Mouse (Mus musculus) bone marrow macrophage, adult 2 months (primary cell): ENCODE results near the gene Sf3a3. TPM values are rescaled to one million over a fixed set of nuclear protein-coding genes. Genes with fewer than 3 reads are reported as not detected.
"Not testable (repeated sequence)": the region's sequence is repeated elsewhere in the genome, so short reads cannot be mapped to it uniquely, and the experiment has no call there.

Experiments
- H3K27ac ChIP-seq: 2 replicates; pipeline ENCODE4 v1.5.1; 2012; ENCODE audit warnings: low read depth, low read length; ENCODE audit not compliant: insufficient read depth
- H3K4me1 ChIP-seq: 2 replicates; pipeline ENCODE4 v1.6.1; 2012; ENCODE audit warnings: low read length; ENCODE audit not compliant: control insufficient read depth, insufficient read depth
- H3K4me3 ChIP-seq: 2 replicates; pipeline ENCODE4 v1.5.1; 2012; ENCODE audit warnings: mild to moderate bottlenecking, low read length, moderate library complexity; ENCODE audit not compliant: insufficient read depth
- CTCF ChIP-seq: IDR thresholded peaks from 2 replicates; pipeline ENCODE4 v1.5.1; 2012; ENCODE audit warnings: low read depth, mild to moderate bottlenecking, low read length, moderate library complexity
- POLR2A ChIP-seq: IDR thresholded peaks from 2 replicates; pipeline ENCODE4 v1.6.1; 2012; ENCODE audit warnings: mild to moderate bottlenecking, low read depth, low read length, borderline replicate concordance
- polyA plus RNA-seq: library from polyadenylated mRNA; stranded (reverse); fragments of >200 nt; gene quantifications from 2 replicates; pipeline ENCODE4 v1.2.4, GENCODE M21; 2012; ENCODE audit not compliant: missing spikeins, insufficient read depth, insufficient read length

The Sf3a3 gene
- polyA plus RNA-seq, 1 experiment: 44.4 TPM

DNA sequence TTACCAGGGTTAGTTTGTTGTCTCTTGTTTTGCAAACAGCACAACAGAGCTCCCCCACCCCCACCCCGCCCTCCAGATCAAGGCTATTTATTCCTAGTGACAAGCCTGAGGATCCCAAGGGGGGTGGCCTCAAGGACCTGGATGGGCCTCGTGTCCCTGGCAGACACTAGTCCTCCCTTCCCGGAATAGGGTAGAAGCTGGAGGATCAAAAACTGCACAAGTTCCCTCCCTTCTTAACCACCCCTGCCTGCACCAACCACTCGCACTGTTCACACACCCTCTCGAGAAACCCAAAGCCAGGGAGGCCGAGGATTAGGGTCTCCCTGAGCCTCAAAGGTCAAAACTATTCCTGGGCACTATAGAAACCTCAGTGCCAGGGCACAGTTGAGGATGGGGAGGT is 14.8 kb upstream of the Sf3a3 start:
- Histone ChIP-seq H3K4me1 (peaks cover 29% of the 10 kb centered on the region), H3K4me3 (peak overlapping the region; percentile 85), H3K27ac (peak overlapping the region; percentile 76)
- TF ChIP-seq CTCF: no peak
- TF ChIP-seq POLR2A: no peak

- peaks cover 24% of the 10 kb centered on the region for H3K4me1 ChIP-seq
- TF ChIP-seq POLR2A (peak; percentile 58; the same call in 1 of the 2 replicates), CTCF (no peak)
- H3K4me3 ChIP-seq: peak within 1 kb of the TSS; percentile 85
- peak within 1 kb of the TSS; percentile 87 for H3K27ac ChIP-seq
These were observed 14.2 kb upstream of the Sf3a3 start, which contains the start of gene Fhl3 for GRCm38 (mm10) chr4:124700248-124700971. Gene Fhl3, plus strand, starts transcription at chr4:124700701.

GRCm38 (mm10) chr4:124701052-124701845 is 13.3 kb upstream of the Sf3a3 start:
- Histone ChIP-seq H3K4me3 (peak overlapping the region; percentile 85), H3K27ac (peak overlapping the region; percentile 87), H3K4me1 (peaks cover 28% of the 10 kb centered on the region)
- TF ChIP-seq CTCF (no peak), POLR2A (no peak)

- Histone ChIP-seq H3K4me3 (peak overlapping the region; percentile 85), H3K4me1 (peaks cover 27% of the 10 kb centered on the region), H3K27ac (peak overlapping the region; percentile 87; the same call in 1 of the 2 replicates)
- TF ChIP-seq CTCF: no peak
- no peak for TF ChIP-seq POLR2A
These were observed 12.7 kb upstream of the Sf3a3 start for GRCm38 (mm10) chr4:124701916-124702315.

DNA sequence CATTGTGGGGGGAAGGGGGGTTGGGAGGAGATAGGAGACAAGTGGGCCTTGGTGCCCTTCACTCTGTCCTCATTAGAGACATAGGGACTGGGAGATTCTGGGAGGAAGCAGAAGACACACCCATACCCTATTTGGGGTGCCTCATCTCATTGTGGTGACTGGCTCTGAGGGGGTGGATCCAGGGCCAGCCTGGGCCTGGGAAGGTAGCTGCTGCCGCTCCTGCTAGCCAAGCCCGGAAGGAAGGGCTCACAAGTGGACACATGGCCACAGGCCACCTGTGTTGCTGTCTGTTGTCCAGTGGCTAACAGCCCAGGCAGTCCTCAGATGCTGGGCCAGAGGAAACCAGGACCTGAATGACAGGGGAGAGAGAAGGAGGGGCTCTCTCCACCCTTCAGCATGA is 11.2 kb upstream of the Sf3a3 start:
- Histone ChIP-seq H3K4me1 (peaks cover 32% of the 10 kb centered on the region), H3K27ac (peak overlapping the region; percentile 99), H3K4me3 (peak overlapping the region; percentile 60)
- no peak for TF ChIP-seq CTCF

GRCm38 (mm10) chr4:124703881-124704796 is 10.4 kb upstream of the Sf3a3 start:
- Histone ChIP-seq H3K4me1 (peaks cover 27% of the 10 kb centered on the region), H3K4me3 (peak overlapping the region; percentile 60), H3K27ac (peak overlapping the region; percentile 99)
- TF ChIP-seq CTCF (no peak), POLR2A (no peak)

- H3K4me1 ChIP-seq: peaks cover 26% of the 10 kb centered on the region
- peak overlapping the region; percentile 99 for H3K27ac ChIP-seq
- no peak for TF ChIP-seq CTCF
- TF ChIP-seq POLR2A: no peak
- H3K4me3 ChIP-seq: peak overlapping the region; percentile 60
These were observed 9.6 kb upstream of the Sf3a3 start for GRCm38 (mm10) chr4:124704797-124705474.

GRCm38 (mm10) chr4:124705661-124706269 is 8.8 kb upstream of the Sf3a3 start:
- Histone ChIP-seq H3K4me1 (peaks cover 31% of the 10 kb centered on the region), H3K4me3 (peak overlapping the region; percentile 60), H3K27ac (peak overlapping the region; percentile 99)
- TF ChIP-seq CTCF: no peak
- TF ChIP-seq POLR2A: no peak

GRCm38 (mm10) chr4:124707381-124708199 is 7.0 kb upstream of the Sf3a3 start:
- Histone ChIP-seq H3K27ac (peak overlapping the region; percentile 99), H3K4me1 (peaks cover 37% of the 10 kb centered on the region)
- H3K4me3 ChIP-seq: not testable (repeated sequence)

DNA sequence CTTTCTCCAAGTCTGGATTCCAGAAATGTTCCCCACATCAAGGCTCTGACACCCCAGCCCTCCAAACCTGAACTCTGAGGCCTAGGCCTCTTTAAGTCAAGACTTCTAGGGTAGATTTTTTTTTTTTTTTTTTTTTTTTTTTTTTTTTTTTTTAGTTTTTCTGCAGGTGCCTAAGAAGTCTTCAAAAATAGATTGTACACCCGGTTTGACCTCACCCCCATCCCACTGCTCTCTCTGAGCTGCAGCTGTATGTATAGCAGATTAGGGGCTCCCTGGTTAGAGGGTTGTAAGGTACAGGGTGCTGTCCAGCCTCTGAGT is 6.4 kb upstream of the Sf3a3 start:
- Histone ChIP-seq H3K4me3 (peak overlapping the region; percentile 27), H3K27ac (peak overlapping the region; percentile 93), H3K4me1 (peaks cover 37% of the 10 kb centered on the region)
